Comparison of ENCODE assay signal across 8 mouse cellular contexts in genomic region chr6:125422051-125422822, GRCm38 (mm10). TPM values are rescaled to one million over a fixed set of nuclear protein-coding genes. Genes with fewer than 3 reads are reported as not detected.
DNase-seq lines count a peak whose midpoint lies in the region; ATAC-seq lines count a peak whose summit lies in the region.

No protein-coding gene starts in this region.

- peak overlapping the region; percentile 20 for H3K4me3 ChIP-seq in heart, embryonic 12.5 days
- peak overlapping the region; percentile 21 for H3K4me3 ChIP-seq in kidney, embryonic 15.5 days (replicated peaks)

- peak; percentile 63 for ATAC-seq in heart, embryonic 12.5 days (ENCODE audit: insufficient number of reproducible peaks, low FRiP score)
- peak; percentile 53; the same call in 1 of the 2 replicates for ATAC-seq in kidney, embryonic 15.5 days (replicated peaks; ENCODE audit: low FRiP score)

- no peak overlapping the region for H3K27ac ChIP-seq in heart, embryonic 12.5 days (ENCODE audit: poor library complexity, severe bottlenecking)
- H3K27ac ChIP-seq in kidney, embryonic 15.5 days: peak overlapping the region; percentile 56

- no peaks in the 10 kb centered on the region for H3K36me3 ChIP-seq in heart, embryonic 12.5 days
- H3K36me3 ChIP-seq in kidney, embryonic 15.5 days: no peaks in the 10 kb centered on the region

- H3K27me3 ChIP-seq in heart, embryonic 12.5 days (replicated peaks): peaks cover 16% of the 10 kb centered on the region
- peaks cover 6% of the 10 kb centered on the region for H3K27me3 ChIP-seq in kidney, embryonic 15.5 days

- peak overlapping the region; percentile 58 for H3K4me2 ChIP-seq in heart, embryonic 12.5 days
- peak overlapping the region; percentile 54 for H3K4me2 ChIP-seq in kidney, embryonic 15.5 days

- no peaks in the 10 kb centered on the region for H3K9me3 ChIP-seq in heart, embryonic 12.5 days (replicated peaks)
- no peaks in the 10 kb centered on the region for H3K9me3 ChIP-seq in kidney, embryonic 15.5 days (replicated peaks)

- H3K4me1 ChIP-seq in heart, embryonic 12.5 days (replicated peaks): peaks cover 16% of the 10 kb centered on the region
- peaks cover 40% of the 10 kb centered on the region for H3K4me1 ChIP-seq in kidney, embryonic 15.5 days

- H3K9ac ChIP-seq in heart, embryonic 12.5 days: no peak overlapping the region
- H3K9ac ChIP-seq in kidney, embryonic 15.5 days: no peak overlapping the region

- 22% methylated on average over 20 of the region's 20 CpGs for WGBS in heart, embryonic 12.5 days
- 24% methylated on average over 20 of the region's 20 CpGs for WGBS in kidney, embryonic 15.5 days

- peak; percentile 30 to 51 for DNase-seq in layer of hippocampus, postnatal 10 days (ENCODE audit: low spot score in 2 of 2)
- DNase-seq in layer of hippocampus, postnatal 14 days (ENCODE audit: low spot score in 2 of 2): no peak
- peak; percentile 57 for DNase-seq in embryo, embryonic 11.5 days (ENCODE audit: low read depth, low spot score)
- DNase-seq in lung, postnatal 25 days (ENCODE audit: low spot score): peak; percentile 83
- DNase-seq in retina, postnatal 1 day: peak; percentile 83
- peak; percentile 60 to 76 for DNase-seq in urinary bladder, postnatal 4 days (ENCODE audit: low spot score in 2 of 2)

RNA-seq across cellular contexts. Expression of gene Plekhg6, which starts 41.6 kb away (rescaled TPM):
- under 1 TPM in 1 of 2 experiments, not detected in 1; 0.14 TPM for total RNA-seq in layer of hippocampus, postnatal 10 days (2021)
- total RNA-seq in layer of hippocampus, postnatal 14 days (2021): not detected
- not detected in 2 replicates for polyA plus RNA-seq in heart, embryonic 12.5 days (2016; fragmentation: Nextera tagmentation; extraction: Ambion mirVana)
- 4.7 and 4.9 TPM in 2 replicates for polyA plus RNA-seq in kidney, embryonic 15.5 days (2015; fragmentation: Nextera tagmentation; extraction: Ambion mirVana)

Comparison
In these comparisons a context has a peak if more than half of its experiments do, and no peak if none do; other contexts are left out.
1. DNase-seq: peak in layer of hippocampus, postnatal 10 days (2 of 2), embryo, embryonic 11.5 days (single experiment), lung, postnatal 25 days (single experiment), retina, postnatal 1 day (single experiment) and urinary bladder, postnatal 4 days (2 of 2); none in layer of hippocampus, postnatal 14 days (0 of 2).